Mouse (Mus musculus) erythroblast, adult 5-6 weeks (primary cell): ENCODE measurements around the gene Crcp. TPM values are rescaled to one million over a fixed set of nuclear protein-coding genes. Genes with fewer than 3 reads are reported as not detected.
A peak's percentile ranks its signal among the peaks of the same experiment; 100 is the strongest.

Experiments
- ATAC-seq: replicated peaks from 2 replicates; pipeline ENCODE4 v1.8.0; 2016; ENCODE audit warnings: moderate number of reproducible peaks, mild to moderate bottlenecking, moderate TSS enrichment, inconsistent platforms; ENCODE audit not compliant: poor library complexity, low FRiP score, severe bottlenecking
- total RNA-seq, 2 experiments: library from RNA; stranded (forward) in 1 of 2; stranded (reverse) in 1 of 2; fragments of 150-400 nt in 1 of 2; fragments of 200-764, 138-1000 nt in 1 of 2; gene quantifications; 2 replicates each; pipeline versions ENCODE4 v1.2.3 to v1.2.4; 2015 to 2017; ENCODE audit warnings: low replicate concordance in 2 of 2

Gene Crcp
- total RNA-seq, 2 experiments from 2014 or later = 9.2 to 21.6 TPM

DNA sequence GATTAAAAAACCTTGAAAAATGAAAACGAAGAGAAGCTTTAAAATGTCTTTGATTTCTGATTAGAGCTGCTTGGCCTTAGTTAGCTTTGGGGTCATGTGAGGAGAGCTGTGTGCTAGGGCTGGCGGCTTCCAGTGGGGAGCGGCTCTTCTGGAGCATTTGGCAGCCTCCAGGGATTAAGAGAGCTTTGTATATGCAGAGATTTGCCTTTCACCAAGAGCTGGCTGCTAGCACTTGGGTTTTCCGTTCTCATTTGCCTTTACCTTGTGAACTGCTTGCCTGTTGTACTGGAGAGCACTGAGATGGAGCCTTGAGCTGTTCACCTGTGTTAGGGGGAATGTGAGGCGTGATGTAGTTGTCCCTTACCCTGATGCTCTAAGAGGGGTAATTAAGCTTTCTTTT is 23.4 kb downstream of the Crcp start:
- no peak for ATAC-seq

- no peak for ATAC-seq
Measured at GRCm38 (mm10) chr5:130052955-130053354, 23.9 kb downstream of the Crcp start.

DNA sequence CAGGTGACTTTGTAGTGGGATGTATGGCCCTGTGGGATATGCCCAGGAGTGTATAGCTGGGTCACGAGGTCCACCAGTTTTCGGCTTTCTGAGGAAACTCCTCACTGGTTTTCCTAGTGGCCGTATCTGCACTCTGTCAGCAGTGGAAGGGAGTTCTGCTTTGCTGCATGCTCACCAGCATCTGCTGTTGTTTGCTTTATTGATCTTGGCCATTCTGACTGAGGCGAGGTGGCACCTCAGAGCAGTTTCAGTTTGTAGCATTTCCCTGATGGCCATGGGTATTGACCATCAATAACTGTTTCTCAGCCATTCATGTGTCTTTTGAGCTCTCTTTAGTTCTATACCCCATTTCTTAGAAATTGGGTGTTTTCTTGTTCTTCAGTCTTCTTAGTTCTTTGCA is 26.6 kb downstream of the Crcp start:
- no peak for ATAC-seq

DNA sequence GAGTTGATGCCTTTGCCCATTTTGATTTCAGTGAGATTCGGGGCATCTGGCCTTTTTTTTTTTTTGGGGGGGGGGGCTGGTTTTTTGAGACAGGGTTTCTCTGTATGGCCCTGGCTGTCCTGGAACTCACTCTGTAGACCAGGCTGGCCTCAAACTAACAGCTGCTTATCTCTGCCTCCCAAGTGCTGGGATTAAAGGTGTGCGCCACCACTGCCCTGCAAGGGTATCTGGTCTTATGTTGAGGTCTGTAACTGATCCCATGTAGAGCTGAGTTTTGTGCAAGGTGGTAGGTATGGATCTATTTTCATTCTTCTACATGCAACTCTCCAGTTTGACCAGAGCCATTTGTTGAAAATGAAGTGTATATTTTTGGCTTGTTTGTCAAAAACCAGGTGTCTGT is 27.2 kb downstream of the Crcp start:
- ATAC-seq = no peak

DNA sequence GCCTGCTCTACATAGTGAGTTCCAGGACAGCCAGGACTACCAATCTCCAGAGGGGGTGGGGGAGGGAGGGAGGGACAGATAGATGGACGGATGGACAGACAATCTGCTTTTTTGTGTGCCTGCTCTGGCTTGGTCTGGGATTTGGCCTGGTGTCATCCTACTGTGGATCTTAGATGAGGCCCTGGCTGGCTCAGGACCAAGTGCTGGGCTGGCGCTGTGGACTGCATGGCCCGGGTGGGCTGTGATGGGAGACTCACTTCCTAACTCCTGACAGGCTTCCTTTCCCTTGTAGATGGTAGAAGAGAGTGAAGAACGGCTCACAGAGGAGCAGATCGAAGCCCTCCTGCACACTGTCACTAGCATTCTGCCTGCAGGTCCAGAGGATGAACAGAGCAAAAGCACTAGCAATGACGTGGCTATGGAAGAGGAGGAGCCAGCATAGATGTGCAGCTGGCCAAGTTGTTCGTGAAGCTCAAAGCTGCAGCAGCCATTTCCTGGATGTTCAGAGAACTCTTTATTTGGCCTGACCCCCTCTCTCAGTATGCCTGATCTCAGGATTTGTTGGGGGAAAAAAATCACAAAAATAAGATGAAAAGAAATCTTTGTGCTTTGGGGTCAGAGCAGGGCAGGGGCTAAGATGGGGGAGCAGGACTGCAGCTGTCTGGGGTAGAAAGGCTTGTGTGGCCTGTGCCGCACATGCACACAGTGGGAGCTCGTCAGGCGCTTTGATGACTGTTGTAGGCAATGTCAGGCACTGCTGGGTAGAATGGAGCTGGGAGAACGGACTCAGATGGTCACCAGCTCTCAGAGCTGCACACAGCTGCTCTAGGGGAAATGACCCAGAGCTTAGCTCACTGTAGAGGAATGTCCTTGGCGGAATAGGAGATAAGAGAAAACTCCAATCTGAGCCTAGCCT is 30.6 kb downstream of the Crcp start:
- no peak for ATAC-seq

GRCm38 (mm10) chr5:130060329-130060665 is 31.2 kb downstream of the Crcp start:
- no peak for ATAC-seq

DNA sequence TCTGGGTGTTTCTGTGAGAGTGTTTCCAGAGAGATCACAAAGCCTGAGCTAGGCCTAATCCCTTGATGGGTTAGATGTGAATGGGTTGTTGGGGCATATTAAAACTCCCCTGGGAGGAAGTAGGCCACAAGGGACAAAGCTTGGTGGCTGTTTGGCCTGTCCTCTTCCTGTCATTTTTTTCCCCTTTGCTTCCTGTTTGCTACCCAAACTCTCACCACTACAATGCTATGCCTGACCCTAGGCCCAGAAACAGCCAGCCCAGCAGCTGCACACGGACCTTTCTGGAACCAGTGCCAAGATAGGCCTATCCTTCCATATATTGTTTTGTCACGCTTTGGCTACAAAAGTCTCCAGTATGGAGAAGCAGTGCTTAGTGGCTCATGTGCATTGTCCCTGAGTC is 33.0 kb downstream of the Crcp start:
- ATAC-seq = no peak

DNA sequence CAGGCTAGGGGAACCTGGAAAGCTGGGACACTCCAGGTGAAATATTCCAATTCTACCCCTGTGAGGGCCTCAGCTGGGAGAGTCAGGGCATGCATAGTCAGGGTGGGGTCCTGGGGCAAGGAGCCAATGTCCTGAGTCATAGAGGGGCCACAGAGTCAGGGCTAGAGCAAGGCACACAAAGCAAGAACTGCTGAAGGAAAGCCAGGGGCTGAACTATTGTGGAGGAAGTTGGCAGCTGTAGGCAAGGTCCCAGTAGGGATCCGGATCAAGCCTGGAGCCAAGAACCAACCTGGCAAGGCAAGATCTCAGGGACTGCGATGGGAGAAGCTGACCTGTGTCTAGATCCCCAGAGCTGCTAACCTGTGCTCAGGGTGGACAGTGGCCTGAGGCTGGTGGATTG is 34.7 kb downstream of the Crcp start:
- no peak for ATAC-seq

GRCm38 (mm10) chr5:130065579-130065978 is 36.5 kb downstream of the Crcp start:
- peak; percentile 66; the same call in 1 of the 2 replicates for ATAC-seq

DNA sequence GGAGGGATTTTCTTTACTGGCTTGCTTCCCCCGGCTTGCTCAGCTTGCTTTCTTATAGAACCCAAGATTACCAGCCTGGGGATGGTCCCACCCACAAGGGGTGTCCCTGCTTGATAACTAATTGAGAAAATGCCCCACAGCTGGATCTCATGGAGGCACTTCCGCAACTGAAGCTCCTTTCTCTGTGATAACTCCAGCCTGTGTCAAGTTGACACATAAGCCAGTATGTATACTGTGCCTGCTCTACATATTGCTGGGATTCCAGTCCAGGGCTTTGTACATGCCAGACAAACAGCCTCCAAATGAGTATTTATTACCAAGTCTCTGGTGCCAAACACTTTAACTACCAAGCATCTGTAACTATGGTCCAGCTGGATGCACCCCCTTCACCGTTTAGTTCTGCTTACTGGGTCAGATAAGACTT is 38.8 kb downstream of the Crcp start:
- no peak for ATAC-seq

- no peak for ATAC-seq
Measured at GRCm38 (mm10) chr5:130073026-130073425, 43.9 kb downstream of the Crcp start, which contains the start of gene Tpst1. Gene Tpst1, plus strand, starts transcription at chr5:130073326.

DNA sequence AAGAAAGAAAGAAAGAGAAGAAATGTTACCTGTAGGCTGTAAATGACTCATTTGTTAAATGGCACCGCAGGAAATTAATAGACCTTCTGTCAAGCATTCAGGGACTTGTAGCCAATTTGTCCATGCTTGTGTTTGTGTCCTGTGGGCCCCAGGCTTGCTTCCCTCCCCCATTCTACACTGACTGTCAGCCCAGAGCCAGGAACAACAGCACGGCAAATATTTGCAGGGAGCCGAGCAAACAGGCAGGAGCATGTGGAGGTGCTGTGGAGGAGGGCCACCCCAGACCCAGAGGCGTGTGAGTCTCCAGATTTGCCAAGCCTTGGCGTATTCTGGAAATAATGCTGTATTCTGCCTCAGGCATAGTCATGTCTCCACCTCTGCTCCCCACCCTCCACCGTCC is 45.4 kb downstream of the Crcp start:
- no peak for ATAC-seq

DNA sequence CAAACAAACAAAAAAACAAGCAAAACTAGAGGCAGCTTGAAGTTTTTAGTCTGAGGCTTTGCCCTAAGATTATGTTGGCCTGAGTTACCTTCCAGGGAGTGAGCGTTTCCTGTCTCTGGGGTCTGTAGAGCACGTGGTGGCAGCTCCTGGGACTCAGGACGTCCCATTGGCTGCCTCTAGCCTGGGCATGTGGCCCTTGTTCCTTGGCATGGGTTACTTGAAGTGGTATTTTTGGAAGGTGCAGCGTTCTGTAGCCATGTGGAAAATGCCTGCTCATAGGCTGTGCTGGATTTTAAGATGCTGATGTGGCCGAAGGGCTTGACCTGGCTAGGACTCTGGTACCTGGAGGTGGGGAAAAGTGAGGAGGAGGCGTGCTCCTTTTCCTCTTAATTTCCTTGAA is 47.3 kb downstream of the Crcp start:
- no peak for ATAC-seq

- no peak for ATAC-seq
Measured at GRCm38 (mm10) chr5:130078096-130078833, 49.2 kb downstream of the Crcp start.

DNA sequence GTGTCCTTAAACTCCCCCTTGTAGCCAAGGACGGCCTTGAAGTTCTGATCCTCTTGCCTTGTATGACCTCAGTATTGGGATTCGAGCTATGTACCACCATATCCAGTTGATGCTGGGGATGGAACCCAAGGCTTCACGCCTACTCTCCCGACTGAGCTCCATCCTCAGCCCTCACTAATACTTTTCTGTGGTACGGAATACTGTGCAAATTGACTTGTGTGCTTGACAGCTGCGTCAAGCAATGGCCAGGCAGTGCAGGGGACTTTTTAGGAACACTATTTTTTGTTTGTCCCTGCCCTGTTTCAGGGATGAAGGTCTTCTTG is 49.7 kb downstream of the Crcp start:
- ATAC-seq = peak; percentile 16; the same call in 1 of the 2 replicates

DNA sequence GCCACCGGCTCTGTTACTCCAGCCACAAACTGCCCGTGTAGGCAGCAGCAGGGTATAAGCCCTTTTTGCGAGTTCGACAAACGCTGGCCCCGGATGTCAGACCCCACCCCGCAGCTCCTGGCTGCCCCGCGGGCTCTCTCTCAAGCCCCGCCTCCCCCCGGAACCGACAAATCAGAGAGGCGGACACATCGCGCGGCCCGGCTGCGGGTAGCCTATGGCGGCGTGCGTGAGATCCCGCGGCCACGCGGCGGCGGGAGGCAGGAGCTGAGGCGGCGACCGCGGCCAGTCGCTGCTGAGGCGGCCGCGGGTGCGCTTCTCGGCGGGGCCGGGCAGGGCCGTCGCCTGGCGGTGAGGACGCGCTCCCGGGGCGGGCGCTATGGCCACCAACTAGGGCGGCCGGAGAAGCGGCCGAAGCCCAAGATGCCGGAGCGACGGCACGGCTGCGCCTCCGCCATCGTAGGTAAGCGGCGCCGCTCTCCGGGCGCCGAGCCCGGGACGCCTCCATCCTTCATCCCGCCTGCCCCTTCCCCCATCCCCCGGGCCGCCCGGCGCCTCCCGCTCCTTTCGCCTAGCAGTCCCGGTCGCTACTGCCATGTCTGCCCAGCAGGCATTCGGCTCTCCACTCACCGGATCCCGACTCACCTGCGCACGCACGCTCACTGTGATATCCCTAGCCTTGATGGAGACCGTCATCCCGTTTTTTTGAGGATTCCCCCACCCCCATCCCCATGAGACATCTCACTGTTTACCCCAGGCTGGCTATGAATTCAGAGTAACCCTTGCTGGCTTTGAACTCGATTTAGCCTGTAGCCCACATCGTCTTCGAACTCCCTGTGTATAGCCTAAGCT is 50.3 kb downstream of the Crcp start:
- peak; percentile 90 for ATAC-seq

- 0 out of 2 replicates have a peak, but pooled peaks have one; percentile 23 for ATAC-seq
Measured at GRCm38 (mm10) chr5:130080051-130080681, 51.1 kb downstream of the Crcp start.

DNA sequence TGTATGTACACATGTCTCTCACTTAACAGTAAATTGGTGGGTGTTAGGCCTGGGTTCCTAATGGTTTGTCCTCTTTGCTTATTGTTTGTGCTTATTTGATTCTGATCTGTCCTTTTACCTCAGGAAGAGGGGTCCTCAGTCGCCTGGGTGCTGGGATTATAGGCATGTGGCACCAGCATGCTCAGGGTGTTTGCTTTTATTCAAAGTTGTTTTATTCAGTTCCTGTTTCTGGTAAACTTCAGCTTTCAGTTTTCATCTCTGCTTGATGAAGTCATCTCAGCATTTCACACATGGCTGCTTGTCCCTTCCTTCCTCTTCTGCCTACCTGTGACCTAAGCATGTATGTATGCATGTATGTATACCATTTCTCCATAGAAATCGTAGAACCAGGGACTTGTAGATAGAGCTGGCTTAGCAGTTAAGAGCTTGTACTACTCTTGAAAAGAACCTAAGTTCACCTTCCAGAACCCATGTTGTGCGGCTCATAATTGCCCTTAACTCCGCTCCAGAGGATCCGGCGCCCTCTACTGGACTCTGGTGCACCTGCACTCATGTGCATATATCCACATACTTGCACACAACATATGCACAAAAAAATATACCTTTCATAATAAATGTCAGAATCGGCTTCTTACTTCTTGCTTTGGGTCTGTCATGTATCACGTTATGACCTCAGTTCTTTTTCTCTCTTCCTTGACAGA is 52.2 kb downstream of the Crcp start:
- ATAC-seq = no peak

DNA sequence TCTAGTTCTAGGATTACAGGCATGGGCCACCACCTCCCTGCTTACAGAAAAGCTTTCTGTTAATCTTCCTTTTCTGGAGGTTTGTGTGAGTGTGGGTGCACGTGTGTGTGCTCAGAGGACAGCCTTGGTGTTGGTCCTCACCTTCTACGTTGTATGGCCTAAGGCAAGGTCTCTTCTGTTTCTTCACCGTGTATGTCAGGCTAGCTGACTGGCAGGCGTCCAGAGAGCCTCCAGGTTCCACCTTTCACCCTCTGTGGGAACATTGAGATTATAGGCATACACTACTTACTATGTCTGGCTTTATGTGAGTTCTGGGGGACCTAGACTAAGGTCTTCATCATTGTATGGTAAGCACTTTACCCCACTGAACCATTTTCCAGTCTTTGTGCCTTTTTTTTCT is 53.3 kb downstream of the Crcp start:
- no peak for ATAC-seq
